Mouse (Mus musculus): ENCODE measurements around the gene Dchs1. TPM values are rescaled to one million over a fixed set of nuclear protein-coding genes. Genes with fewer than 3 reads are reported as not detected.

Dchs1 gene
- not detected in 2 replicates for total RNA-seq (2014; fragmentation: Nextera tagmentation)
- total RNA-seq (2017): not detected in 2 replicates

GRCm38 (mm10) chr7:105787285-105788140, at the start of gene Dchs1:
Gene Dchs1 (minus strand): TSS chr7:105787654.
- peak; percentile 40 for ATAC-seq (replicated peaks; ENCODE audit: poor library complexity, severe bottlenecking)

- no peak for ATAC-seq (replicated peaks; ENCODE audit: poor library complexity, severe bottlenecking)
These were observed 36.8 kb upstream of the Dchs1 start for GRCm38 (mm10) chr7:105824281-105824680.

GRCm38 (mm10) chr7:105818483-105818882, 31.0 kb upstream of the Dchs1 start:
- ATAC-seq (replicated peaks; ENCODE audit: poor library complexity, severe bottlenecking): peak; percentile 61

- ATAC-seq (replicated peaks; ENCODE audit: poor library complexity, severe bottlenecking): peak; percentile 56
These were observed 29.3 kb upstream of the Dchs1 start for GRCm38 (mm10) chr7:105816736-105817135.

- no peak for ATAC-seq (replicated peaks; ENCODE audit: poor library complexity, severe bottlenecking)
These were observed 25.9 kb upstream of the Dchs1 start for GRCm38 (mm10) chr7:105813326-105813725.

- ATAC-seq (replicated peaks; ENCODE audit: poor library complexity, severe bottlenecking): no peak
These were observed 25.1 kb upstream of the Dchs1 start for GRCm38 (mm10) chr7:105812566-105812965.

GRCm38 (mm10) chr7:105811516-105811915, 24.1 kb upstream of the Dchs1 start:
- ATAC-seq (replicated peaks; ENCODE audit: poor library complexity, severe bottlenecking): no peak

GRCm38 (mm10) chr7:105810877-105811489, 23.5 kb upstream of the Dchs1 start, which contains the start of gene Mrpl17:
Gene Mrpl17 (minus strand): TSS chr7:105811099.
- ATAC-seq (replicated peaks; ENCODE audit: poor library complexity, severe bottlenecking): peak; percentile 93

GRCm38 (mm10) chr7:105810280-105810876, 22.9 kb upstream of the Dchs1 start:
- ATAC-seq (replicated peaks; ENCODE audit: poor library complexity, severe bottlenecking): no peak

GRCm38 (mm10) chr7:105809836-105810235, 22.4 kb upstream of the Dchs1 start:
- no peak for ATAC-seq (replicated peaks; ENCODE audit: poor library complexity, severe bottlenecking)

- ATAC-seq (replicated peaks; ENCODE audit: poor library complexity, severe bottlenecking): no peak
These were observed 20.9 kb upstream of the Dchs1 start for GRCm38 (mm10) chr7:105808385-105808784.

GRCm38 (mm10) chr7:105806716-105807115, 19.3 kb upstream of the Dchs1 start:
- ATAC-seq (replicated peaks; ENCODE audit: poor library complexity, severe bottlenecking): no peak

- no peak for ATAC-seq (replicated peaks; ENCODE audit: poor library complexity, severe bottlenecking)
These were observed 18.7 kb upstream of the Dchs1 start for GRCm38 (mm10) chr7:105806125-105806524.

- ATAC-seq (replicated peaks; ENCODE audit: poor library complexity, severe bottlenecking): no peak
These were observed 16.0 kb upstream of the Dchs1 start for GRCm38 (mm10) chr7:105803428-105803827.

GRCm38 (mm10) chr7:105802771-105803170, 15.3 kb upstream of the Dchs1 start:
- no peak for ATAC-seq (replicated peaks; ENCODE audit: poor library complexity, severe bottlenecking)

GRCm38 (mm10) chr7:105802312-105802711, 14.9 kb upstream of the Dchs1 start:
- no peak for ATAC-seq (replicated peaks; ENCODE audit: poor library complexity, severe bottlenecking)

- peak; percentile 56; the same call in 1 of the 2 replicates for ATAC-seq (replicated peaks; ENCODE audit: poor library complexity, severe bottlenecking)
These were observed 9.5 kb upstream of the Dchs1 start for GRCm38 (mm10) chr7:105796972-105797371.

- peak; percentile 52; the same call in 1 of the 2 replicates for ATAC-seq (replicated peaks; ENCODE audit: poor library complexity, severe bottlenecking)
These were observed 8.4 kb upstream of the Dchs1 start for GRCm38 (mm10) chr7:105795759-105796366.

GRCm38 (mm10) chr7:105793701-105794100, 6.2 kb upstream of the Dchs1 start:
- ATAC-seq (replicated peaks; ENCODE audit: poor library complexity, severe bottlenecking): no peak

GRCm38 (mm10) chr7:105791147-105791546, 3.7 kb upstream of the Dchs1 start:
- no peak for ATAC-seq (replicated peaks; ENCODE audit: poor library complexity, severe bottlenecking)
